Mouse (Mus musculus): Measurements from ENCODE around the gene Oaz3. TPM values are rescaled to one million over a fixed set of nuclear protein-coding genes. Genes with fewer than 3 reads are reported as not detected.

Oaz3 gene
- polyA plus RNA-seq, 1 experiment from 2014 or later = 0.97 TPM

GRCm38 (mm10) chr3:94399663-94400310 is 43.9 kb downstream of the Oaz3 start:
- H3K4me1 ChIP-seq = peaks cover 36% of the 10 kb centered on the region
- H3K36me3 ChIP-seq = no peaks in the 10 kb centered on the region
- H3K9me3 ChIP-seq (replicated peaks) = no peaks in the 10 kb centered on the region
- peaks cover 17% of the 10 kb centered on the region for H3K27me3 ChIP-seq (replicated peaks)
- no peak overlapping the region for H3K27ac ChIP-seq (replicated peaks)
- WGBS = 20% methylated on average over 5 of the region's 5 CpGs
- peak; percentile 12 for ATAC-seq (ENCODE audit: low FRiP score)
- H3K9ac ChIP-seq (replicated peaks) = no peak overlapping the region; the same call in 1 of the 2 replicates
- H3K4me3 ChIP-seq (replicated peaks) = peak overlapping the region; percentile 40
- H3K4me2 ChIP-seq = peak overlapping the region; percentile 73

GRCm38 (mm10) chr3:94398943-94399481 is 44.7 kb downstream of the Oaz3 start:
- WGBS = under 1% methylated on average over 20 of the region's 20 CpGs
- Histone ChIP-seq H3K36me3 (no peaks in the 10 kb centered on the region), H3K27me3 (replicated peaks) (peaks cover 17% of the 10 kb centered on the region), H3K9ac (replicated peaks) (peak overlapping the region; percentile 51), H3K4me1 (peaks cover 28% of the 10 kb centered on the region), H3K9me3 (replicated peaks) (no peaks in the 10 kb centered on the region), H3K27ac (replicated peaks) (peak overlapping the region; percentile 62), H3K4me3 (replicated peaks) (peak overlapping the region; percentile 40), H3K4me2 (peak overlapping the region; percentile 73)
- ATAC-seq (ENCODE audit: low FRiP score) = peak; percentile 78

- no peak for ATAC-seq (ENCODE audit: low FRiP score)
- Histone ChIP-seq H3K27ac (replicated peaks) (peak within 1 kb of the TSS; percentile 62), H3K9me3 (replicated peaks) (no peaks in the 10 kb centered on the region), H3K9ac (replicated peaks) (peak within 1 kb of the TSS; percentile 51), H3K4me2 (peak within 1 kb of the TSS; percentile 73), H3K4me1 (peaks cover 28% of the 10 kb centered on the region), H3K36me3 (no peaks in the 10 kb centered on the region), H3K27me3 (replicated peaks) (peaks cover 17% of the 10 kb centered on the region), H3K4me3 (replicated peaks) (peak within 1 kb of the TSS; percentile 40)
- 74% methylated on average over 6 of the region's 6 CpGs for WGBS
Measured at GRCm38 (mm10) chr3:94398217-94398616, 45.5 kb downstream of the Oaz3 start, which contains the start of gene Lingo4. TSS of gene Lingo4 (plus strand) at chr3:94398517.

GRCm38 (mm10) chr3:94396851-94397250 is 46.9 kb downstream of the Oaz3 start:
- no peak for ATAC-seq (ENCODE audit: low FRiP score)
- no peak overlapping the region for H3K9ac ChIP-seq (replicated peaks)
- WGBS = 86% methylated on average over 4 of the region's 4 CpGs
- peaks cover 17% of the 10 kb centered on the region for H3K27me3 ChIP-seq (replicated peaks)
- no peak overlapping the region for H3K4me2 ChIP-seq
- no peak overlapping the region for H3K4me3 ChIP-seq (replicated peaks)
- no peak overlapping the region for H3K27ac ChIP-seq (replicated peaks)
- H3K36me3 ChIP-seq = no peaks in the 10 kb centered on the region
- H3K4me1 ChIP-seq = peaks cover 31% of the 10 kb centered on the region
- no peaks in the 10 kb centered on the region for H3K9me3 ChIP-seq (replicated peaks)

- Histone ChIP-seq H3K27me3 (replicated peaks) (peaks cover 13% of the 10 kb centered on the region), H3K9me3 (replicated peaks) (no peaks in the 10 kb centered on the region), H3K4me3 (replicated peaks) (no peak overlapping the region), H3K9ac (replicated peaks) (no peak overlapping the region), H3K4me2 (no peak overlapping the region), H3K4me1 (peaks cover 31% of the 10 kb centered on the region), H3K36me3 (no peaks in the 10 kb centered on the region), H3K27ac (replicated peaks) (no peak overlapping the region)
- no peak for ATAC-seq (ENCODE audit: low FRiP score)
- WGBS = 77% methylated on average over 1 of the region's 1 CpGs
Measured at GRCm38 (mm10) chr3:94396336-94396735, 47.4 kb downstream of the Oaz3 start.

- H3K27me3 ChIP-seq (replicated peaks) = peaks cover 12% of the 10 kb centered on the region; the same call in 1 of the 2 replicates
- H3K9me3 ChIP-seq (replicated peaks) = no peaks in the 10 kb centered on the region
- H3K27ac ChIP-seq (replicated peaks) = no peak overlapping the region
- H3K4me2 ChIP-seq = no peak overlapping the region
- WGBS = 40% methylated on average over 4 of the region's 4 CpGs
- ATAC-seq (ENCODE audit: low FRiP score) = peak; percentile 60; the same call in 1 of the 2 replicates
- peaks cover 8% of the 10 kb centered on the region; the same call in 1 of the 2 replicates for H3K4me1 ChIP-seq
- no peak overlapping the region for H3K9ac ChIP-seq (replicated peaks)
- H3K36me3 ChIP-seq = no peaks in the 10 kb centered on the region
- H3K4me3 ChIP-seq (replicated peaks) = no peak overlapping the region
Measured at GRCm38 (mm10) chr3:94393049-94393448, 50.7 kb downstream of the Oaz3 start.

GRCm38 (mm10) chr3:94392128-94392527 is 51.6 kb downstream of the Oaz3 start:
- WGBS = 83% methylated on average over 2 of the region's 2 CpGs
- no peak overlapping the region for H3K9ac ChIP-seq (replicated peaks)

GRCm38 (mm10) chr3:94391001-94391400 is 52.7 kb downstream of the Oaz3 start:
- H3K9me3 ChIP-seq (replicated peaks) = no peaks in the 10 kb centered on the region
- H3K4me3 ChIP-seq (replicated peaks) = no peak overlapping the region
- no peak overlapping the region for H3K27ac ChIP-seq (replicated peaks)
- no peak overlapping the region for H3K4me2 ChIP-seq
- 73% methylated on average over 5 of the region's 5 CpGs for WGBS
- peaks cover 7% of the 10 kb centered on the region; the same call in 1 of the 2 replicates for H3K4me1 ChIP-seq
- H3K27me3 ChIP-seq (replicated peaks) = no peaks in the 10 kb centered on the region
- no peak overlapping the region for H3K9ac ChIP-seq (replicated peaks)
- H3K36me3 ChIP-seq = no peaks in the 10 kb centered on the region
- ATAC-seq (ENCODE audit: low FRiP score) = no peak

More at GRCm38 (mm10) chr3:94392128-94392527, 51.6 kb downstream of the Oaz3 start:
- Histone ChIP-seq H3K27ac (replicated peaks) (no peak overlapping the region), H3K4me2 (no peak overlapping the region), H3K4me1 (peaks cover 7% of the 10 kb centered on the region; the same call in 1 of the 2 replicates), H3K4me3 (replicated peaks) (no peak overlapping the region), H3K36me3 (no peaks in the 10 kb centered on the region), H3K9me3 (replicated peaks) (no peaks in the 10 kb centered on the region), H3K27me3 (replicated peaks) (peaks cover 3% of the 10 kb centered on the region; the same call in 1 of the 2 replicates)
- no peak for ATAC-seq (ENCODE audit: low FRiP score)

GRCm38 (mm10) chr3:94389420-94389819 is 54.3 kb downstream of the Oaz3 start:
- no peaks in the 10 kb centered on the region for H3K27me3 ChIP-seq (replicated peaks)
- H3K27ac ChIP-seq (replicated peaks) = no peak overlapping the region
- no peak for ATAC-seq (ENCODE audit: low FRiP score)
- H3K9ac ChIP-seq (replicated peaks) = no peak overlapping the region
- H3K4me1 ChIP-seq = peaks cover 7% of the 10 kb centered on the region; the same call in 1 of the 2 replicates
- no peaks in the 10 kb centered on the region for H3K9me3 ChIP-seq (replicated peaks)
- no peak overlapping the region for H3K4me2 ChIP-seq
- no peak overlapping the region for H3K4me3 ChIP-seq (replicated peaks)
- WGBS = 98% methylated on average over 16 of the region's 16 CpGs
- H3K36me3 ChIP-seq = no peaks in the 10 kb centered on the region

GRCm38 (mm10) chr3:94388047-94388446 is 55.7 kb downstream of the Oaz3 start:
- WGBS = 94% methylated on average over 5 of the region's 5 CpGs
- no peak overlapping the region for H3K27ac ChIP-seq (replicated peaks)
- H3K9ac ChIP-seq (replicated peaks) = no peak overlapping the region
- H3K4me1 ChIP-seq = peaks cover 2% of the 10 kb centered on the region; the same call in 1 of the 2 replicates
- no peak overlapping the region for H3K4me2 ChIP-seq
- H3K9me3 ChIP-seq (replicated peaks) = no peaks in the 10 kb centered on the region
- H3K27me3 ChIP-seq (replicated peaks) = no peaks in the 10 kb centered on the region
- no peak overlapping the region for H3K4me3 ChIP-seq (replicated peaks)
- no peak for ATAC-seq (ENCODE audit: low FRiP score)
- no peaks in the 10 kb centered on the region for H3K36me3 ChIP-seq

- no peak for ATAC-seq (ENCODE audit: low FRiP score)
- no peaks in the 10 kb centered on the region for H3K9me3 ChIP-seq (replicated peaks)
- H3K4me3 ChIP-seq (replicated peaks) = no peak overlapping the region
- no peaks in the 10 kb centered on the region for H3K36me3 ChIP-seq
- no peaks in the 10 kb centered on the region for H3K4me1 ChIP-seq
- H3K9ac ChIP-seq (replicated peaks) = no peak overlapping the region
- H3K4me2 ChIP-seq = no peak overlapping the region
- H3K27ac ChIP-seq (replicated peaks) = no peak overlapping the region
- WGBS = 94% methylated on average over 10 of the region's 10 CpGs
- H3K27me3 ChIP-seq (replicated peaks) = no peaks in the 10 kb centered on the region
Measured at GRCm38 (mm10) chr3:94387391-94387790, 56.3 kb downstream of the Oaz3 start.

GRCm38 (mm10) chr3:94386671-94387070 is 57.0 kb downstream of the Oaz3 start:
- Histone ChIP-seq H3K36me3 (no peaks in the 10 kb centered on the region), H3K9ac (replicated peaks) (no peak overlapping the region), H3K4me3 (replicated peaks) (no peak overlapping the region), H3K4me2 (no peak overlapping the region), H3K4me1 (no peaks in the 10 kb centered on the region), H3K9me3 (replicated peaks) (no peaks in the 10 kb centered on the region), H3K27me3 (replicated peaks) (no peaks in the 10 kb centered on the region), H3K27ac (replicated peaks) (no peak overlapping the region)
- no peak for ATAC-seq (ENCODE audit: low FRiP score)
- WGBS = 55% methylated on average over 4 of the region's 4 CpGs

Measured in neural tube, embryonic 15.5 days (tissue).